Mouse (Mus musculus): ENCODE data around the gene Gramd2.
"Not testable (repeated sequence)": the region's sequence is repeated elsewhere in the genome, so short reads cannot be mapped to it uniquely, and the experiment has no call there.

The Gramd2 gene

GRCm38 (mm10) chr9:59721144-59721543 lies 41.2 kb downstream of the Gramd2 start:
- no peak for DNase-seq (ENCODE audit: inconsistent ontology term)

GRCm38 (mm10) chr9:59723096-59723657 lies 43.2 kb downstream of the Gramd2 start:
- DNase-seq (ENCODE audit: inconsistent ontology term) = peak; percentile 74

- peak; percentile 76 for DNase-seq (ENCODE audit: inconsistent ontology term)
Observed at GRCm38 (mm10) chr9:59723791-59724442, 44.0 kb downstream of the Gramd2 start.

DNA sequence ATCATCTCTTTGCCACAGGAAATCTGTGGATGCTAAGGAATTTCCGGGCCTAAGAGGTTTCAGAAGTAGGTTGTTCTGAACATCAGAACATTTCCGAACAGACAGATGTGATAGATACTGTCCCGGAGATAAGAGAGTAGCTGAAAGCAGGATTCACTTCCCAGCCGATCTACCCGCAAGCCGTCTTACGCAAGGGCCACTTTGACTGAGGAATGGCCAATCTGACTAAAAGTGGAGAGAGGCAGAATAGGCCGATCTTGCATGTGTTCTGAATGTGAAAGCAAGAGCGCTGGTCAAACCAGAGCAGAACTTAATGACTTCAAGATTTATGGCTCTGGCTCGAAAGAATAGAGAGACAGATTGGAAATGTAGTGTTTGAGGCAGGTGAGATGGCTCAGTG lies 45.6 kb downstream of the Gramd2 start:
- DNase-seq (ENCODE audit: inconsistent ontology term) = no peak

DNA sequence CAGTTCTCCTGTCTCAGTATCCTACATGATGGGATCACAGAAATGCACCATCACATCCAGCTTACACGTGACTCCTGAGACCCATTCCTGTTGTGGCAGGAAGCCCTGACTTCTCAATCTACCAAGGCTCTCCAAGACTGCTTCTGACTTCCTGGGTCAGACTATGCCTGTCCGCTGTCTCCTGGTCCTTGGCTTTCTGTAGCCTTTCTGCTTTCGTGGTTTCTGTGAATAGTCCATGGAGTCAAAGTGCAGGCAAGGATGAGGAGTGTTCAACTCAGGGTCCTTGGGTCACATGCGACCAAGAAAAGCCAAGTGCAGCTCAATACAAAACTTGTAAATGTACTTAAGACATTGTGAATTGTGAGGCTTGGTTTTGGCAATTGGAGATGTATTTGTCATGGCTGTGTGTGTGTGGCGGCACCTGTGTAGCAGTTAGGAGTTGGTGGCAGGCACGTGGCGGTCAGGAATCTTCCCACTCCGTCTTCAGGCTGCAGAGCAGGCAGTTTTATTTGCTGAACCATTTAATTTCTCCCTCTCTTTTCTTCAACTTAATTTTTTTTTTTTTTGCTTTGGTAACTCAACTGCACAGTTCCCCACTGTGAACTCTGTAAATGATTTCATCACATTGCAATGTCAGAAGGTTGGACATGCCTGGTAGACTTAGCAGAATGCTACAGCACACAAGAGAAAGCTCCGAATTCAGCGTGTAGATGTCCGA lies 47.8 kb downstream of the Gramd2 start:
- DNase-seq (ENCODE audit: inconsistent ontology term) = no peak

DNA sequence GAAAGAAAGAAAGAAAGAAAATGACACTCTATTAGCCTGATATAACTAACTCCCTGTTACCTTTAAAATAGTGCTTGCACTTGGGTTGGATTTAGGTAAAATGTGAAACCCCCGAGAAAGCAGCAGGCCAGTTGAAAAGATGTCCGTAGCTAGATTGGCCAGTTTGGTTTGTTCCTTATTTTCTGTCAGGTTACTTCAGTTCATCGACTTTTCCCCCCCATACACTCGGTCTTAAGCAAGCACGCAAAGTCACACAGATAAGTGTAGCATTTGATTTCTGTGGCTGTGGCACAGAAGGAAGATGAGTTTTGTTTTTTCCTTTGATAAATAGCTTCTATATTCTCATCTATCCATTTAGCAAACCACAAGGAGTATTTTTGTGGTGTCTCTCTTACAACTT lies 51.2 kb downstream of the Gramd2 start:
- DNase-seq (ENCODE audit: inconsistent ontology term) = no peak

DNA sequence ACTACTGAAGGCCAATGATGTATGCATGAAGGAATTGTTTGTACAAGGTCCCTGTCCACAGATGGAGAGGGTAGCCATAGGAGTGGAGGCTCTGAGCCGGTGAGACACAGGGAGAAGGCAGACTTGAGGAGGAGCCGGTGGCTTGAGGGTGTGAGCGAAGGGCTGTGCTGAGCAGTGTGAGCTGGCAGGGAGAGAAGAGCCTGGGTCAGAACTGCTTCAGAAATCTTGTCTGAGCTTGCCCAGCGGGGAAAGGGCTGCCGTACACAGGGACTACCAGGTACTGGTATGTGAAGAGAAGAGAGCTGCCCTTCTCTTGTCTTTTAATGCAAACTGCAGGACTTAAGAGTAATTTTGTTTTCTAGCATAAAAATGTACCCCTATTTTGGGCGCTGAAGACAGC lies 53.1 kb downstream of the Gramd2 start:
- DNase-seq (ENCODE audit: inconsistent ontology term) = no peak

- DNase-seq (ENCODE audit: inconsistent ontology term) = no peak
Observed at GRCm38 (mm10) chr9:59735394-59735793, 55.5 kb downstream of the Gramd2 start.

DNA sequence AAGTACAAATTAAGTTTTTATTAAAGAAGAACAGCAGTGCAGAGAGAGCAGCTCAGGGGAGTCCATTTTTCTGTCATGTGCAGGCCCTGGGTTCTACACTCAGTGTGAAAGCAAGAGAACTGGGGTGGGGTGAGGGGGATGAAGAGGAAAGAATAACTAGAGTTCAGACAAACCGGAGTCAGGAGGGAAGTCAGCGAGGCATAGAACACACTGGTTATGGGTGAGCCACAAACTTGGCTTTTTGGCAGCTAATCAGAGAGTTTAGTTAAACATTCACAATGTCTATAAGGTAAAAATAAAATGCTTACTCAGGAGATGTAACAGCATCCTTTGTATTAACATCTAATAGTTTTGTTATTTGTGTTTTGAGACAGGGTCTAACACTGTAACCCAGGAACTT lies 60.6 kb downstream of the Gramd2 start:
- no peak for DNase-seq (ENCODE audit: inconsistent ontology term)

GRCm38 (mm10) chr9:59743903-59744302 lies 64.0 kb downstream of the Gramd2 start:
- DNase-seq (ENCODE audit: inconsistent ontology term) = no peak

- DNase-seq (ENCODE audit: inconsistent ontology term) = no peak
Observed at GRCm38 (mm10) chr9:59748387-59748786, 68.4 kb downstream of the Gramd2 start.

- DNase-seq (ENCODE audit: inconsistent ontology term) = no peak
Observed at GRCm38 (mm10) chr9:59748969-59749368, 69.0 kb downstream of the Gramd2 start.

DNA sequence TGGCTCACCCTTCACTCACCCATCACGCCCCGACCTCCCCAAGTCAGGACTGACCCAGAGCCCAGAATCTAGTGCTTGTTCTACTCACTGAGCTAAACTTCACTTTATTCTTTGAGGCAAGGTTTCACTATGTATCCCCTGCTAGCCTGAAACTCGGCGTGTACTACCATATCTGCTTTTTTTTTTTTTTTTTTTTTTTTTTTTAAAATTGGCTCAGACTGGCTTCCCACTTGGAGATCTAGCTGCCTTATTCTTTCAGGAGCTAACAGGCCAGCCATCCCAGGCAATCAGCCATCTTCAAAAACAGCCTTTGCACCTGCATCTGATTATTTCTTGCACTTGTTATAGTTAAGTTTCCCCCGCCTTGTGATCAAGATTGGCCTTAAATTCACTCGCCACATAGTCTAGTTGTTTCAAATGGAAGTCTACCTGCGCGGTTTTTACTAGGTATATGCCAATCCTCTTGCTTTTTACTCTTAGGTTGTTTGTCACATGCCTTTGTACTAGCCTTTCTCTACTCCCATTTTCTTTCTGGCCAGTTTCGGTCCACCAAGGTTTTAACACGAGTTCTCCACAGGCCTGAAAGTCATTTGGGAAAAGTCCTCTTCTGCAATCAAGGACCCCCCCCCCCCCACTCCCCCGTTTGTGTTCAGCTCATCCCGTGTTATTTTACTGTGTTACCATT lies 69.8 kb downstream of the Gramd2 start:
- no peak for DNase-seq (ENCODE audit: inconsistent ontology term)

DNA sequence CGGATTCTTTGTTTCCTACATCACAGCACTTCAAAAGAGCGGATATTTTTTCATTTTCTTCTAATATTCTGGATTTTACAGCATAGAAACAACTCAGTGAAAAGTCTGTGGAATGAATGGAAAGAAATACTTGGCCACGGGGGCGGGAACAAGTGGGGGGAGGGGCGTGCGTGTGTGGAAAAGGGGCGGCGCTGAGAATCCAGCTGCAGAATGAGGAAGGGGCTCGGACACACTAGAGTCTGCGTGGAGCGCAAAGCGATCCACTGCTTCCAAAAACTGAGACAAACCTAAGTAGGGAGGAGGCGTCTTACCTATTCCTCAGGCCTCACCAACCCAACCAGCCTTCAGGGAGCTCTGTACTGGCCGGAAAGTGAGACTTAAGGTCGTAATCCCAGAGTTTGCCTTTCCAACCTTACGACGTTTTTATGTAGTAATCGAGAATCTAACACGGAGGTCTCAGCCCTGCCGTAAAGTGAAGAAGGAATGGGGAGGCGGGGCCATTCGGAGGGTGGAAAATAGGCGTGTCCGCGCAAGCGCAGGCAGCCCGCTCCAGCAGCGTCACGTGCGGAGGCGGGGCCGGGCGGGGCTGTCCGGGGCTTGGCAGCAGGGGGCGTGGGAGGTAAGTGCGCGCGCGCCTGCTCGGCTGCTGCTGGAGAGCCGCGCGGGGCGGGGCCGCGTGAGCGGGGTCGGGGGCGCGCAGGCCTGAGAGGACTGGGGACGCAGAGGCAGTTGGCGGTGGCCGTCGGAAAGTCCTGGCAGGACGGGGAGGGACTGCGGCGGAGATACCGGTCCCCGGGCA lies 70.5 kb downstream of the Gramd2 start, which contains the start of the genes Senp8 and Myo9a:
TSS of gene Senp8 (minus strand) at position 444 of the 799 bp plus-strand sequence.
TSS of gene Myo9a (plus strand) at position 630 of the 799 bp plus-strand sequence.
- DNase-seq (ENCODE audit: inconsistent ontology term) = peak; percentile 99

DNA sequence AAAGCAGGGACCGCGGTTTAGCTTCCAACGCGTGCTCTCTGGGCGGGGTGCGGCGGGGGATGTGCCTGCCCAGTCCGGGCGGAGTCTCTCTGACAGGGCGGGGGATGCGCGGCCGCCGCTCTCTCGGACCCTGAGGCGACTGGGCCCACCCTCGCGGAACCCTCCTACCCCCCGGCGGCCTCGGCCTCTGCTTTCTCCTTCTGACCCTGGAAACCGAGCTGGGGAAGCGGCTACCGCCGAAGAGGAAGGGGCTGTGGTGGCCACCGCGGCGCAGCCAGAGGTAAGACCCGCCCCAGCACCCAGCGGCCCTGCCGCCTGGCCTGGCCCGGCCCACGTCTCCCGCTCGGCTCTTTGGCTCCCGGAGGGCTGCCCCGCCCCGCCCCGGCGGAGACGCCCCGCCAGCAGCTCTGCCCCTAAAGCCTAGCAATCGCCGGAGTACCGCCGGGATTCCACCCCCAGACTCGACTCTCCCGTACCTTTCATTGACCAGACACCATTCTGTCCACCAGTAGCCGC lies 71.2 kb downstream of the Gramd2 start:
- peak; percentile 95 for DNase-seq (ENCODE audit: inconsistent ontology term)

DNA sequence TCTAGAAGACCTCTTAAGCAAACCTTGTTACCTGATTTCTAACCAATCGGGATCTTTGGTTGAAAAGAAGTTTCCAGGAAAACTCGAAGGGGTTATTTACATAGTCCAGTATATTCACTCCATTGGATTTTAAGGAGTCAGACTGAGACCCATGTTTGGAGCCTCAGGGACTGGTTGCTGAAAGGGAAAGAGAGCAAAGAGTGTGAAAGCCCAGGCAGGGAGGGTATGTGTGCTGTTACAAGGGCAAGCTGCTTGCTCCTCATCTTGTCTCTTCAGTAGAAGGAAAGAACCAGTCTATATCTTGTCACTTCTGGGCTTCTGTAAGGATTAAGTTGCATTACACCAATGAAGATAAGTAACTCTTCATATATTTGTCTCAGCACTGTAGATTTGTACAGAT lies 72.0 kb downstream of the Gramd2 start:
- no peak for DNase-seq (ENCODE audit: inconsistent ontology term)

GRCm38 (mm10) chr9:59755199-59755598 lies 75.3 kb downstream of the Gramd2 start:
- no peak for DNase-seq (ENCODE audit: inconsistent ontology term)

DNA sequence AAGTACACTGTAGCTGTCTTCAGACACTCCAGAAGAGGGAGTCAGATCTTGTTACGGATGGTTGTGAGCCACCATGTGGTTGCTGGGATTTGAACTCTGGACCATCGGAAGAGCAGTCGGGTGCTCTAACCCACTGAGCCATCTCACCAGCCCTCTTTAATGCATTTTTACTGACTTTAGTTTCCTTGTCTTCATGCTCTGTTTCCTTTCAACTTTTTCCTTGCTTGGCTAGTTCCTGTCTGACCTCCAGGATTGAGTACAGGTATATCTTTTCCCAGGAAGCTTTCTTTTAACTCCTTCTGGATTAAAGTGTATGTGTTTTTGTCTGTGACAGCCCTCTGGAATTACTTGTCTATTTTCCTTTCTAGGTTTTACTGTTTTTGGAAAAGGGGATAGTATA lies 77.1 kb downstream of the Gramd2 start:
- not testable (repeated sequence) for DNase-seq (ENCODE audit: inconsistent ontology term)

GRCm38 (mm10) chr9:59760515-59760914 lies 80.6 kb downstream of the Gramd2 start:
- DNase-seq (ENCODE audit: inconsistent ontology term) = no peak

GRCm38 (mm10) chr9:59766966-59767461 lies 87.1 kb downstream of the Gramd2 start:
- not testable (repeated sequence) for DNase-seq (ENCODE audit: inconsistent ontology term)
